Mouse (Mus musculus) gastrocnemius, postnatal 25 days (tissue): ENCODE results near the gene Zscan21. TPM values are rescaled to one million over a fixed set of nuclear protein-coding genes. Genes with fewer than 3 reads are reported as not detected.

Experiments used
- DNase-seq: peaks from one replicate; pipeline ENCODE4 v3.0.0; 2022
- microRNA-seq, 2 experiments: library from miRNA; unstranded; fragments of <30 nt; microRNA quantifications; one replicate each; pipeline ENCODE4 v1.2.0; 2021; ENCODE audit warnings: borderline replicate concordance in 2 of 2
- total RNA-seq, 2 experiments: library from RNA; stranded (reverse); gene quantifications; 1 replicate in 1 of 2; 2 replicates in 1 of 2; pipeline ENCODE4 v1.2.3; 2021

The Zscan21 gene
- total RNA-seq, 2 experiments from 2014 or later = 11.0 to 11.9 TPM

GRCm38 (mm10) chr5:138118041-138118440 is 1.3 kb downstream of the Zscan21 start:
- no peak for DNase-seq

- no peak for DNase-seq
Observed at GRCm38 (mm10) chr5:138132425-138133064, 15.8 kb downstream of the Zscan21 start.

- DNase-seq = no peak
Observed at GRCm38 (mm10) chr5:138137257-138137656, 20.6 kb downstream of the Zscan21 start.

GRCm38 (mm10) chr5:138137935-138138549 is 21.3 kb downstream of the Zscan21 start:
- no peak for DNase-seq

- DNase-seq = no peak
Observed at GRCm38 (mm10) chr5:138138585-138138984, 21.9 kb downstream of the Zscan21 start.

GRCm38 (mm10) chr5:138154390-138154789 is 37.7 kb downstream of the Zscan21 start:
- no peak for DNase-seq

GRCm38 (mm10) chr5:138155443-138155976 is 38.8 kb downstream of the Zscan21 start, which contains the start of gene Zfp113:
Gene Zfp113, minus strand, starts transcription at chr5:138155744.
- DNase-seq = peak; percentile 85

- DNase-seq = no peak
Observed at GRCm38 (mm10) chr5:138160224-138160762, 43.6 kb downstream of the Zscan21 start.

- peak; percentile 93 for DNase-seq
Observed at GRCm38 (mm10) chr5:138160842-138161665, 44.4 kb downstream of the Zscan21 start, which contains the start of gene Cops6. Gene Cops6, plus strand, starts transcription at chr5:138161071.

GRCm38 (mm10) chr5:138163046-138163445 is 46.3 kb downstream of the Zscan21 start:
- no peak for DNase-seq

- DNase-seq = no peak
Observed at GRCm38 (mm10) chr5:138163610-138164009, 46.9 kb downstream of the Zscan21 start.

- no peak for DNase-seq
Observed at GRCm38 (mm10) chr5:138165594-138165993, 48.9 kb downstream of the Zscan21 start.

GRCm38 (mm10) chr5:138170936-138171561 is 54.3 kb downstream of the Zscan21 start:
- peak; percentile 94 for DNase-seq

GRCm38 (mm10) chr5:138171695-138172491 is 55.2 kb downstream of the Zscan21 start, which contains the start of the genes Ap4m1 and Mcm7:
Gene Ap4m1, plus strand, starts transcription at chr5:138172002.
Gene Mcm7, minus strand, starts transcription at chr5:138172422.
- DNase-seq = peak; percentile 97

- no peak for DNase-seq
Observed at GRCm38 (mm10) chr5:138173217-138173616, 56.5 kb downstream of the Zscan21 start.

Small RNAs within 50 kb of the gene (microRNA-seq; reads per million reads assigned to microRNA genes)
- 199 to 1,150 reads per million in 2 experiments for gene Mir106b
- 192 to 291 reads per million in 2 experiments for gene Mir25
- 1,920 to 1,931 reads per million in 2 experiments for gene Mir93

Other genes starting within 250 kb of the Zscan21 start
- under 1 TPM; 0.28 to 0.54 TPM for gene Pilrb2, start 245.1 kb upstream of the Zscan21 start, total RNA-seq
- gene Cyp3a13, start 195.3 kb upstream of the Zscan21 start, total RNA-seq = under 1 TPM in 1 of 2 experiments, not detected in 1; 0.08 TPM
- 1 to 10 TPM; 1.2 to 1.6 TPM for gene Gjc3, start 153.8 kb upstream of the Zscan21 start, total RNA-seq
- not detected for gene Azgp1, start 135.4 kb upstream of the Zscan21 start, total RNA-seq
- gene Smok3a, start 95.6 kb upstream of the Zscan21 start, total RNA-seq = not detected
- gene Smok3b, start 95.5 kb upstream of the Zscan21 start, total RNA-seq = not detected
- not detected for gene Smok3c, start 63.7 kb upstream of the Zscan21 start, total RNA-seq
- 1 to 10 TPM; 8.4 to 9.1 TPM for gene Zkscan1, start 31.8 kb upstream of the Zscan21 start, total RNA-seq
- 1 to 10 TPM; 4.0 to 4.4 TPM for gene Zfp113, start 38.8 kb downstream of the Zscan21 start, total RNA-seq
- gene Cops6, start 44.2 kb downstream of the Zscan21 start, total RNA-seq = 10 to 100 TPM; 93.9 to 95.7 TPM
- gene Ap4m1, start 55.1 kb downstream of the Zscan21 start, total RNA-seq = 1 to 10 TPM; 5.8 to 7.8 TPM
- 10 to 100 TPM in 1 of 2 experiments, 1 to 10 TPM in 1; 8.9 to 10.3 TPM for gene Mcm7, start 55.5 kb downstream of the Zscan21 start, total RNA-seq
- gene Taf6, start 70.5 kb downstream of the Zscan21 start, total RNA-seq = 10 to 100 TPM; 27.0 to 29.6 TPM
- gene Cnpy4, start 70.6 kb downstream of the Zscan21 start, total RNA-seq = 1 to 10 TPM; 3.5 to 5.8 TPM
- 1 to 10 TPM; 1.6 to 2.1 TPM for gene Mblac1, start 77.4 kb downstream of the Zscan21 start, total RNA-seq
- gene Nxpe5, start 109.0 kb downstream of the Zscan21 start, total RNA-seq = under 1 TPM; 0.40 to 0.54 TPM
- gene Lamtor4, start 138.6 kb downstream of the Zscan21 start, total RNA-seq = 10 to 100 TPM; 48.3 to 50.8 TPM
- 1 to 10 TPM; 2.6 to 3.0 TPM for gene BC037034, start 147.1 kb downstream of the Zscan21 start, total RNA-seq
- under 1 TPM; 0.19 to 0.41 TPM for gene Gal3st4, start 155.9 kb downstream of the Zscan21 start, total RNA-seq
- not detected for gene Gm43720, start 163.1 kb downstream of the Zscan21 start, total RNA-seq
- gene Gpc2, start 163.1 kb downstream of the Zscan21 start, total RNA-seq = under 1 TPM in 1 of 2 experiments, not detected in 1; 0.27 TPM
- gene Stag3, start 163.3 kb downstream of the Zscan21 start, total RNA-seq = under 1 TPM in 1 of 2 experiments, not detected in 1; 0.19 TPM
- not detected for gene Pvrig, start 225.1 kb downstream of the Zscan21 start, total RNA-seq